Mouse (Mus musculus): Measurements from ENCODE around the gene Sh2d6. TPM values are rescaled to one million over a fixed set of nuclear protein-coding genes. Genes with fewer than 3 reads are reported as not detected.
"Not testable (repeated sequence)": the region's sequence is repeated elsewhere in the genome, so short reads cannot be mapped to it uniquely, and the experiment has no call there.

Gene Sh2d6
- total RNA-seq, 2 experiments from 2014 or later: 0.29 TPM; not detected in 1

- no peak for DNase-seq
- intact Hi-C loops (cut with DNase I): no loop called here
These were observed 12.9 kb downstream of the Sh2d6 start for GRCm38 (mm10) chr6:72508596-72508995.

GRCm38 (mm10) chr6:72506104-72506503 is 15.4 kb downstream of the Sh2d6 start:
- intact Hi-C loops (cut with DNase I): no loop called here
- DNase-seq: no peak

DNA sequence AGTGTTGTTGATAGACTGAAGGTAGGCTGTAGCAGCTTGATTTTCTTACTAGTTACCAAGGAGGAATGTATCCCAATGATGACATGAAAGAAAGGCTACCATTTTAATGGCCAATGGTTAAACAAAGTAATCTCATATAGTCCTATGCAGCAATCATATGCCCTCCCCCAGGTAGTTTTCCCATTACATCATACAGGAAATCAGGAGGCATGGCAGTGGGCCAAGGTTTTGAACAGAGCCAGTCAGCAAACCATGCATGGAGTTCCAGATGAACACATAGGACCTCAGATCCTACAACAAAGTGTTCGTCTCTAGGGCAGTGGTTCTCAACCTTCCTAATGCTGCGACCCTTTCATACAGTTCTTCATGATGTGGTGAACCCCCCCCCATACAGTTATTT is 17.6 kb downstream of the Sh2d6 start:
- peak; percentile 46 to 57 for DNase-seq
- intact Hi-C loops (cut with DNase I): no loop called here

GRCm38 (mm10) chr6:72503309-72503708 is 18.2 kb downstream of the Sh2d6 start:
- DNase-seq: no peak
- intact Hi-C loops (cut with DNase I): no loop called here

- intact Hi-C loops (cut with DNase I): no loop called here
- DNase-seq: no peak
These were observed 22.6 kb downstream of the Sh2d6 start for GRCm38 (mm10) chr6:72498950-72499349.

- peak in 1 of 2 experiments; percentile 25 for DNase-seq
- intact Hi-C loops (cut with DNase I): loop anchor here (5.0 kb wide), 1 partner anchor 56 kb away; the partner anchor contains the start of gene Mat2a
These were observed 28.6 kb downstream of the Sh2d6 start for GRCm38 (mm10) chr6:72492892-72493291.

- DNase-seq: peak in 1 of 2 experiments; percentile 46
- intact Hi-C loops (cut with DNase I): loop anchor here (5.0 kb wide), 1 partner anchor 54 kb away; the partner anchor contains the start of gene Mat2a
These were observed 30.4 kb downstream of the Sh2d6 start for GRCm38 (mm10) chr6:72491151-72491550.

DNA sequence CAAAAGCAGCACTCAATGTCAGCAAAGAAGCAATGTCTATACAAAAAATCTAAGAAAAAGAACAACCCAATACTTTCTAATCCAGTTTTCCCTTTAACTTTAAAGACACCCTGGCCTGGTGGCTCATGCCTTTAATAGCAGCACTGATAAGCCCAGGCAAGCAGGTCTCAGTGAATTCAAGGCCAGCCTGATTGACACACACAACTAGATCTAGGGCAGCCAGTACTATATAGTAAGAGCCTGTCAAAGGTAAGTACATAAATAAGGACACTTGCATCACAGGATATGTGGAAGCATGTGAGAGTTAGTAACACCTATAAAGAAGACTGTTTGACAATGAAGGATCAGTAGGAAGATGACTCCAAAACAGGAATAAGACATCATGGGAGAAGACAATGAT is 32.0 kb downstream of the Sh2d6 start:
- intact Hi-C loops (cut with DNase I): no loop called here

DNA sequence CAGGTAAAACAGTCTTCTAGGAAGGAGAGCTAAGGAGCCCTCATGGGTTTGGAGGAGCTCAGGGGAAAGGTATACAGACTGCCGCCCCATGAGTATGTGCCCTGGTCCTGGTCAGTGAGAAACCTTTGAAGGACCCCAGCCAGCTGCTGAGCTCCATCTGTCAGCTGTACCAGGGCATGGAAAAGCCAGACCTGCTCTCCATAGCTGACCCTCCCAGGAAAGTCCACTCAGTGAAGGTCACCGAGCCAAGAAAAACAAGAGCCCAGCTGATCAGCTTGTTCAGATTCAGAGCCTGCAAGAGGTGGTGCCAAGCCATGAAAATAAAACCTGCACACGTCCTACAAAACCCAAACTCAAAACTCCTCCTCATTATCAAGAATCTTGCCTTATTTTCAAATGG is 32.7 kb downstream of the Sh2d6 start:
- intact Hi-C loops (cut with DNase I): no loop called here
- peak; percentile 27 to 56 for DNase-seq

More for the DNA sequence above, 32.0 kb downstream of the Sh2d6 start:
- DNase-seq: no peak

- intact Hi-C loops (cut with DNase I): no loop called here
- no peak for DNase-seq
These were observed 34.2 kb downstream of the Sh2d6 start for GRCm38 (mm10) chr6:72487282-72487681.

GRCm38 (mm10) chr6:72486307-72486706 is 35.2 kb downstream of the Sh2d6 start:
- intact Hi-C loops (cut with DNase I): no loop called here

GRCm38 (mm10) chr6:72484887-72485286 is 36.6 kb downstream of the Sh2d6 start:
- DNase-seq: no peak
- intact Hi-C loops (cut with DNase I): no loop called here

More at GRCm38 (mm10) chr6:72486307-72486706, 35.2 kb downstream of the Sh2d6 start:
- no peak for DNase-seq

DNA sequence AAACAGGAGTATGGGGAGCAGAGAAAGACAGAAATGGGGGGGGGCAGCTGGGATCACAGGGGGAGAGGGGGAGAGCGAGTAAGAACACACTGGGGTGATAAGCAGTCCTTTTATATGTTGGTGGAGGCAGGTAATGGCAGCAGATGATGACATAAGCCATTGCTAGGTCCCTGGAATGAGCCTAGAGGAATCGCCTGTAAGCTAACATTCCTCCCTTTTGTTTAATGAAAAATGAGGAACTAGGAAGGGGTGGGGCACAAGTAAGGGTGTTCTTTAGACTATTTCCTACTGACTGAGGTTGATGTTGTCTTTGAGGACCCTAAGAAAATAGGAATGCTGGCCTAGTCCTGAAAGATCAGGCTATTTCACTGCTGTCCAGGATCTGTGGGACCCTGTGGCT is 39.4 kb downstream of the Sh2d6 start:
- no peak for DNase-seq
- intact Hi-C loops (cut with DNase I): no loop called here

- intact Hi-C loops (cut with DNase I): no loop called here
- no peak for DNase-seq
These were observed 41.1 kb downstream of the Sh2d6 start for GRCm38 (mm10) chr6:72480422-72480702.

- intact Hi-C loops (cut with DNase I): loop anchor here (5.0 kb wide), 1 partner anchor 38 kb away; no protein-coding TSS in a partner anchor
These were observed 41.7 kb downstream of the Sh2d6 start for GRCm38 (mm10) chr6:72479645-72480421.

GRCm38 (mm10) chr6:72478691-72479090 is 42.8 kb downstream of the Sh2d6 start:
- DNase-seq: not testable (repeated sequence)
- intact Hi-C loops (cut with DNase I): loop anchor here (5.0 kb wide), 1 partner anchor 36 kb away; no protein-coding TSS in a partner anchor

More at GRCm38 (mm10) chr6:72479645-72480421, 41.7 kb downstream of the Sh2d6 start:
- no peak for DNase-seq

- no peak for DNase-seq
- intact Hi-C loops (cut with DNase I): loop anchor here (5.0 kb wide), 1 partner anchor 35 kb away; no protein-coding TSS in a partner anchor
These were observed 43.9 kb downstream of the Sh2d6 start for GRCm38 (mm10) chr6:72477621-72478020.

DNA sequence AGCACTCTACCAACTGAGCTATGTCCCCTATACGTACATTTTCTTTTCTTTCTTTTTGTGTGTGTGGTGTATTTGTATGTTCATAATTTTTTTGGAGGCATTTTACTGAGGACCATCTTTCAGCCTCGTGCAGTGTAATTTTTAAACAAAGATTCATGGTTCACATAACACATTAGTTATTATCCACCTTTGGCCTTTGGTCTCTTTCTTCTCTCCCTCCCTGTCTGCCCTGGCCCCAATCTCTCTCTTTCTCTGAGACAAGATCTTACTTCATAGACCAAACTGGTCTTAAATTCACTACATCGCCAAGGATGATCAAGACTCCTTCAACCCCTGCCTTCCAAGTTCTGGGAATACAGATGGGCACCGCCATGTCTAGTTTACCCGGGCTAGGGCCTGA is 44.7 kb downstream of the Sh2d6 start:
- intact Hi-C loops (cut with DNase I): loop anchor here (5.0 kb wide), 1 partner anchor 35 kb away; no protein-coding TSS in a partner anchor

GRCm38 (mm10) chr6:72475221-72475985 is 46.1 kb downstream of the Sh2d6 start:
- DNase-seq: peak in 1 of 2 experiments; percentile 41
- intact Hi-C loops (cut with DNase I): loop anchor here (5.0 kb wide), 1 partner anchor 33 kb away; no protein-coding TSS in a partner anchor

More for the DNA sequence above, 44.7 kb downstream of the Sh2d6 start:
- no peak for DNase-seq

- intact Hi-C loops (cut with DNase I): no loop called here
- DNase-seq: peak; percentile 45 to 64
These were observed 48.1 kb downstream of the Sh2d6 start for GRCm38 (mm10) chr6:72473264-72474041.
